Mouse (Mus musculus) lung, adult 2 months (tissue): ENCODE measurements at regions not wholly inside any gene's neighbourhood (a gene's known extent, or its start where the extent isn't known, plus 50 kb on each side); places are given as distances from the start of the nearest gene placed in this dataset.
A peak's percentile ranks its signal among the peaks of the same experiment; 100 is the strongest.

ENCODE experiments used
- CTCF ChIP-seq: fragments of 200-500 bp; IDR thresholded peaks from 2 replicates; pipeline ENCODE4 v1.5.1; 2011; ENCODE audit warnings: mild to moderate bottlenecking, low read length, control low read depth; ENCODE audit not compliant: insufficient read depth
- POLR2A ChIP-seq: fragments of 200-500 bp; IDR thresholded peaks from 2 replicates; pipeline ENCODE4 v1.6.1; 2011; ENCODE audit warnings: low read depth, mild to moderate bottlenecking, control low read depth, low read length, borderline replicate concordance; ENCODE audit errors: extremely low read depth

GRCm38 (mm10) chr9:101689532-101690401 lies 171.9 kb upstream of the 9630041A04Rik start:
- TF ChIP-seq CTCF (peak; percentile 78), POLR2A (no peak)
